Mouse (Mus musculus) stomach, postnatal 0 days (tissue): ENCODE measurements around the gene Tgfb1. TPM values are rescaled to one million over a fixed set of nuclear protein-coding genes. Genes with fewer than 3 reads are reported as not detected.

Source experiments
- ATAC-seq: fragments of 200-750 bp; cut with Nextera tagmentation; 2 replicates; pipeline ENCODE4 v1.8.0; 2017; ENCODE audit not compliant: low FRiP score, low TSS enrichment
- DNase-seq: peaks from one replicate; pipeline ENCODE4 v3.0.0-alpha.2; 2016; ENCODE audit warnings: low spot score
- H3K27ac ChIP-seq: fragments of 300-500 bp; sonication (generic); replicated peaks from 2 replicates; pipeline ENCODE4 v1.5.1; 2014; ENCODE audit warnings: mild to moderate bottlenecking, control low read depth
- H3K27me3 ChIP-seq: fragments of 300-500 bp; sonication (generic); 2 replicates; pipeline ENCODE4 v1.6.1; 2014; ENCODE audit warnings: low read length; ENCODE audit not compliant: control insufficient read depth, insufficient read depth
- H3K36me3 ChIP-seq: fragments of 300-500 bp; sonication (generic); 2 replicates; pipeline ENCODE4 v1.6.1; 2014; ENCODE audit warnings: low read length, mixed read lengths; ENCODE audit not compliant: control insufficient read depth, insufficient read depth
- H3K4me1 ChIP-seq: fragments of 300-500 bp; sonication (generic); replicated peaks from 2 replicates; pipeline ENCODE4 v1.6.1; 2014; ENCODE audit warnings: antibody characterized with exemption; ENCODE audit not compliant: control insufficient read depth, insufficient read depth
- H3K4me2 ChIP-seq: fragments of 300-500 bp; sonication (generic); replicated peaks from 2 replicates; pipeline ENCODE4 v1.6.1; 2014; ENCODE audit warnings: low read depth, mild to moderate bottlenecking, control low read depth, moderate library complexity
- H3K4me3 ChIP-seq: fragments of 300-500 bp; sonication (generic); 2 replicates; pipeline ENCODE4 v1.5.1; 2014; ENCODE audit warnings: low read depth, low read length, control low read depth
- H3K9ac ChIP-seq: fragments of 300-500 bp; sonication (generic); 2 replicates; pipeline ENCODE4 v1.6.1; 2014; ENCODE audit warnings: mild to moderate bottlenecking, low read length, control low read depth, mixed read lengths
- H3K9me3 ChIP-seq: fragments of 300-500 bp; sonication (generic); 2 replicates; pipeline ENCODE4 v1.6.1; 2016; ENCODE audit warnings: low read length; ENCODE audit not compliant: control insufficient read depth
- CTCF ChIP-seq: IDR thresholded peaks from 2 replicates; pipeline ENCODE4 v1.5.1; 2016; ENCODE audit warnings: antibody characterized with exemption, low read depth, mild to moderate bottlenecking, moderate library complexity
- EP300 ChIP-seq: optimal IDR thresholded peaks from 2 replicates; pipeline ENCODE3; 2016; ENCODE audit warnings: antibody characterized with exemption
- WGBS: fragments of 180-500 bp; shearing (Covaris S2); extraction: QIAGEN DNeasy Blood & Tissue Kit; methylation state at CpG from one replicate; pipeline ENCODE4 v1.1.7; 2014; 5-methylcytosine and 5-hydroxymethylcytosine counted together
- polyA plus RNA-seq: library from polyadenylated mRNA; unstranded; fragments of >200 nt; fragmentation: Nextera tagmentation; extraction: Ambion mirVana; gene quantifications from 2 replicates; pipeline ENCODE4 v1.2.1, GENCODE M21; 2015

The Tgfb1 gene
- 1.4 and 1.6 TPM in 2 replicates for polyA plus RNA-seq

DNA sequence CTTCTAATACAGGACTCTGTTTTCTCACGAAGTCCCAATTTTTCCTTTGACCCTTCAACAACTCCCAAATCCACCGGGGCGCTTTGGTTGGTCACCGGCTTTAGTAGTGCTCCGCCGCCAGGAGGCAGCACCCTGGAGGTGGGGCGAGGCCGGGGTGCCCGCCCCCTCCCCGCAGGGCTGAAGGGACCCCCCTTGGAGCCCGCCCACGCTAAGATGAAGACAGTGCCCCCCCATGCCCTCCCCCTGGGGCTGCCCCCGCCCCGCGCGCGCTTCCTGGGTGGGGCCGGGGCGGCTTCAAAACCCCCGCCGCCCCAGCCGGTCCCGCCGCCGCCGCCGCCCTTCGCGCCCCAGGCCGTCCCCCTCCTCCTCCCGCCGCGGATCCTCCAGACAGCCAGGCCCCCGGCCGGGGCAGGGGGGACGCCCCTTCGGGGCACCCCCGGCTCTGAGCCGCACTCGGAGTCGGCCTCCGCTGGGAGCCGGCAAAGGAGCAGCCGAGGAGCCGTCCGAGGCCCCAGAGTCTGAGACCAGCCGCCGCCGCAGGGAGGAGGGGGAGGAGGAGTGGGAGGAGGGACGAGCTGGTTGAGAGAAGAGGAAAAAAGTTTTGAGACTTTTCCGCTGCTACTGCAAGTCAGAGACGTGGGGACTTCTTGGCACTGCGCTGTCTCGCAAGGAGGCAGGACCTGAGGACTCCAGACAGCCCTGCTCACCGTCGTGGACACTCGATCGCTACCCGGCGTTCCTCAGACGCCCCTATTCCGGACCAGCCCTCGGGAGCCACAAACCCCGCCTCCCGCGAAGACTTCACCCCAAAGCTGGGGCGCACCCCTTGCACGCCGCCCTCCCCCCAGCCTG lies at the start of gene Tgfb1:
Tgfb1 (plus strand) TSS at position 323 of the 852 bp plus-strand sequence.
- peak; percentile 39 for ATAC-seq
- WGBS, result under 1% methylated on average over 46 of the region's 69 CpGs
- H3K9ac ChIP-seq, result peak within 1 kb of the TSS; percentile 79
- H3K27ac ChIP-seq, result peak within 1 kb of the TSS; percentile 84
- H3K9me3 ChIP-seq, result no peaks in the 10 kb centered on the region
- H3K4me3 ChIP-seq, result peak within 1 kb of the TSS; percentile 73
- no peaks in the 10 kb centered on the region for H3K27me3 ChIP-seq
- peaks cover 3% of the 10 kb centered on the region for H3K4me1 ChIP-seq
- H3K36me3 ChIP-seq, result no peaks in the 10 kb centered on the region
- TF ChIP-seq CTCF, result peak; percentile 77
- no peak for TF ChIP-seq EP300
- peak within 1 kb of the TSS; percentile 89 for H3K4me2 ChIP-seq
- peak; percentile 74 for DNase-seq

- no peak for DNase-seq
- WGBS, result 88% methylated on average over 5 of the region's 5 CpGs
- H3K36me3 ChIP-seq, result peaks cover 21% of the 10 kb centered on the region
- no peak overlapping the region for H3K4me3 ChIP-seq
- ATAC-seq, result no peak
- H3K4me2 ChIP-seq, result no peak overlapping the region
- no peaks in the 10 kb centered on the region for H3K9me3 ChIP-seq
- H3K27ac ChIP-seq, result no peak overlapping the region
- TF ChIP-seq CTCF (no peak), EP300 (no peak)
- no peak overlapping the region for H3K9ac ChIP-seq
- no peaks in the 10 kb centered on the region for H3K27me3 ChIP-seq
- no peaks in the 10 kb centered on the region for H3K4me1 ChIP-seq
Observed at GRCm38 (mm10) chr7:25637099-25637498, 49.7 kb upstream of the Tgfb1 start.

- Histone ChIP-seq H3K27ac (no peak overlapping the region), H3K4me1 (no peaks in the 10 kb centered on the region), H3K36me3 (peaks cover 12% of the 10 kb centered on the region), H3K9ac (no peak overlapping the region), H3K4me3 (no peak overlapping the region), H3K4me2 (no peak overlapping the region), H3K9me3 (no peaks in the 10 kb centered on the region), H3K27me3 (no peaks in the 10 kb centered on the region)
- ATAC-seq (no peak), DNase-seq (no peak)
- 96% methylated on average over 4 of the region's 4 CpGs for WGBS
- no peak for TF ChIP-seq EP300
- TF ChIP-seq CTCF, result no peak
Observed at GRCm38 (mm10) chr7:25639754-25640153, 47.0 kb upstream of the Tgfb1 start.

GRCm38 (mm10) chr7:25644136-25644535 lies 42.7 kb upstream of the Tgfb1 start:
- Histone ChIP-seq H3K27ac (no peak overlapping the region), H3K4me3 (no peak overlapping the region), H3K36me3 (no peaks in the 10 kb centered on the region), H3K4me2 (no peak overlapping the region), H3K27me3 (no peaks in the 10 kb centered on the region), H3K4me1 (no peaks in the 10 kb centered on the region), H3K9ac (no peak overlapping the region), H3K9me3 (no peaks in the 10 kb centered on the region)
- 73% methylated on average over 10 of the region's 10 CpGs for WGBS
- DNase-seq (no peak), ATAC-seq (no peak)
- TF ChIP-seq CTCF (no peak), EP300 (no peak)

DNA sequence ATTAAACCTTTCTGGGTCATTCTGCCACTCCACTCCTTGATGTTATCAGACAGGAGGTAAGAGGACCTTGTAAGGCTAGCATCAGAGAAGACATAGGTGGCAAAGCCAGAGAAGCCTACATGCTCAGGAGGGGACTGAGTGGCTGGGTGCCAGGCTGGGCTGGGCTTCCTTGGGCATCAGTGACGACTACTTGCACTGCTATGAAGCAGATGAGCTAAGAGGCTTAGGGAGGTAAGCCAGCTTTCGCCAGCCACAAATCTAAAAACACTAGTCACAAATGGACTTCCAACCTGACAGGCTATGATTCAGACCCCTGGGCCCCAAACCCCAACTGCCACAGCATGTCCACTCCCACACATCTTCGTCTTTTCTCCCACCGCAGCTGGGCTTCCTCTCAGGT lies 42.2 kb upstream of the Tgfb1 start:
- H3K4me3 ChIP-seq, result no peak overlapping the region
- no peaks in the 10 kb centered on the region for H3K36me3 ChIP-seq
- no peak overlapping the region for H3K27ac ChIP-seq
- DNase-seq (no peak), ATAC-seq (no peak)
- no peaks in the 10 kb centered on the region for H3K4me1 ChIP-seq
- no peaks in the 10 kb centered on the region for H3K9me3 ChIP-seq
- H3K4me2 ChIP-seq, result no peak overlapping the region
- H3K27me3 ChIP-seq, result no peaks in the 10 kb centered on the region
- no peak overlapping the region for H3K9ac ChIP-seq
- 78% methylated on average over 4 of the region's 4 CpGs for whole genome bisulfite sequencing
- TF ChIP-seq CTCF (no peak), EP300 (no peak)

- Histone ChIP-seq H3K9ac (no peak overlapping the region), H3K9me3 (no peaks in the 10 kb centered on the region), H3K27ac (no peak overlapping the region), H3K4me1 (no peaks in the 10 kb centered on the region), H3K36me3 (no peaks in the 10 kb centered on the region), H3K4me3 (no peak overlapping the region), H3K4me2 (no peak overlapping the region), H3K27me3 (no peaks in the 10 kb centered on the region)
- DNase-seq (no peak), ATAC-seq (no peak)
- no peak for TF ChIP-seq EP300
- no peak for TF ChIP-seq CTCF
- WGBS, result 52% methylated on average over 14 of the region's 14 CpGs
Observed at GRCm38 (mm10) chr7:25645074-25645473, 41.7 kb upstream of the Tgfb1 start.
